Mouse (Mus musculus) liver, postnatal 0 days (tissue): ENCODE data around the gene Mrpl55.

Experiments used
- CTCF ChIP-seq: sonication (generic); IDR thresholded peaks from 2 replicates; pipeline ENCODE4 v1.5.1; 2016; ENCODE audit warnings: antibody characterized with exemption, low read depth
- EP300 ChIP-seq: IDR thresholded peaks from 2 replicates; pipeline ENCODE4 v1.6.1; 2016; ENCODE audit warnings: antibody characterized with exemption, low read depth, mild to moderate bottlenecking

- TF ChIP-seq CTCF (no peak), EP300 (no peak)
Measured at GRCm38 (mm10) chr11:59174189-59174838, 28.0 kb upstream of the Mrpl55 start.
